Mouse (Mus musculus) cerebellum, adult 9-10 months (tissue): ENCODE results near the gene Slfn5.
A peak's percentile ranks its signal among the peaks of the same experiment; 100 is the strongest.
"Not testable (repeated sequence)": the region's sequence is repeated elsewhere in the genome, so short reads cannot be mapped to it uniquely, and the experiment has no call there.

Experiments used
- DNase-seq: peaks from one replicate; pipeline ENCODE4 v3.0.0; 2022

The Slfn5 gene

DNA sequence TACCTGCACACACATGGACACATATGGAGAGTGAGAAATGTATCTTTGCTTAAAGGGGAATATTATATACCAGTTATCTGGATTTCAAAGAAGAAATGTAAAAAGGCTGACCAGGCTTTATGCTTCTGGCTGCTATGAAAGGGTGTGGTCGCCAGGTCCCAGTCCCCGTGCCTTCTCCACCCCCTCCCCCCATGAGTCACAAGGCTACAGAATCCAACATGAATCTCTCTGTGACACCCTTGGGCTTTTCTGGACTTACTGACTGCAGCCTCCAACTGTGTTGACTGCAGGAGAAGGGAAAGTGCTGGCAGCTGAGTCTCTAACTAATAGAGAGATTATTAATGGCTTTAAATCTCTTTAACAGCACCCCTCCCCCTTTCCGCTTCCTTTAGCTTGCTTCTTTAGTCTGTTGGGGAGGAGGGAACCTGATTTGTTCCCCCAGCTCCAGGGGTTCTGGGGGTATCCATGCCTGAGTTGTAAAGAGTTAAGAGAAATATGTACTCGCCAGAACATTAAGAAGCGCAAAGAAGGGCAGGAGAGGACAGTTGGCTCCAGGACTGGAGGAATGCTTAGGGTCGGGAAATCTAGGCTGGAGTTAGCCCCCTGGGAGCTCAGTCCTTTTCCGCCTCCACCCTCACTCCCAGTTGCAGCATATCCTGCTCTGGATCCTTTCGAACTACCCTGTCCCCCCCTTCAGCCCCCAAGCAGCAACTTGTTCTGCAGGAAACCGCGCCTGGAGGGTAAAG lies at the start of gene Slfn5:
Gene Slfn5 (plus strand): TSS at position 614 of the 746 bp plus-strand sequence.
- no peak for DNase-seq

DNA sequence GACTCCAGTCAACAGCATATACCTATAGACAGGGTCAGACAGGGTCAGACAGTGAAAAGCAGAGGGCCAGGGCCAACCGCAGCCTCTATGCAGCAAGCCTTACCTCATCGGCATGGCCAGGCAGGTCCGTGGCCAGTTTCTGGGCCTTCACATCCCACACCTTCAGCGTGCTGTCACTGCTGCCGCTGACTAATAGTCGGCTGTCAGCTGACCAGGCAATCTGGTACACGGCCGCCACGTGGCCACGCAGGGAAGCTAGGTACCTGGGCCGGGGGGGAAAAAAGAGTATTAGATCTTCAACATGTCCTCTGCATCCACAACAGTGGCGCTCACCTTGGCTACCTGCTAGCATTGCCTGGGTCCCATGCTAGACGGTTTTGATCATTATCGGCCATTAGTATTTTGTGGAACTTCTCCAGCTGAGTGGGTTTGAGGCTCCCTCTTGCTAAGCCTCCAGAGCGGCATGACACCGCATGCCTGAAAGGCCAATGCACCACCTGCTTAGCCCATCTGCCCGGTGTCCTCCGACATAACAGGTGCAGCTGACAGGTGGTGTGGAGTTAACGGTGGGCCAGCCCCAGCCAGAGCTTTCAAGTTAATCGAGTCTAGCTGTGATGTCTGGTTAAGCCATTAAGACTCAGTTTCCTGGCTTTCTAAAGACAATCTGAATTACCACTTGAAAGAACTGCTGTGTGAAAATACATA lies 49.4 kb upstream of the Slfn5 start:
- DNase-seq = peak; percentile 74

DNA sequence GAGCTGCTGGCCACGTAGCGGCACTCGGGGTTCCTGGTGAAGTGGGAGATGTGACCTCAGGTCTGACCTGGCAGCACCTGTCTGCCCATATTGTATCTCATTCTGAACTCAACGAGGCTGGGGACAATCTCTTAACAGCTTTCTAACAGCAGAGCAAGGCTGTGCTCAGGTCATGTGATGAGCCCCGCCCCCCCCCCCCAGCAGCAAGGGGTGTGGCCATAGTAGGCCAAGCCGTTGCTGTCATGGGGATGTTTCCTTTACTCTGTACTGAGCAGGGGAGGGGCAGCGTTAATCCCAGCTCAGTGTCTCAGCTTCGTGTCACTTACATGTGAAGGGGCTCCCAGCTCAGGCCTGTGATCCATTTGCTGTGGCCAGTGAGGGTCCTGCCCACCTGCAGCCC lies 46.2 kb upstream of the Slfn5 start:
- DNase-seq = no peak

DNA sequence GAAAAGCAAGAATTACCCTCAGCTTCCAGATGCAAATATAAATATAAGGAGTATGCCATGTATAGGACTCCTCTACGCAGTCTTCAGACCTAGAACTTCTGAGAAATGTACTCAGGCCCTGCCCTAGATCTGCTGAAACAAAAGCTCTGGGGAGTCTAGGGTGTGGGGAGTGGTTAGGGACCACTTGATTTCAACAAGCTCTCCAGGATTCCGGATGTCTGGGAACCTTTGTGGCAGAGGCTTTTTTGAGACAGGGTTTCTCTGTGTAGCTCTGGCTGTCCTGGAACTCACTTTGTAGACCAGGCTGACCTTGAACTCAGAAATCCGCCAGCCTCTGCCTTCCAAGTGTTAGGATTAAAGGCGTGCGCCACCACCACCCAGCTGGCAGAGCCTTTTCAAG lies 45.3 kb upstream of the Slfn5 start:
- no peak for DNase-seq

DNA sequence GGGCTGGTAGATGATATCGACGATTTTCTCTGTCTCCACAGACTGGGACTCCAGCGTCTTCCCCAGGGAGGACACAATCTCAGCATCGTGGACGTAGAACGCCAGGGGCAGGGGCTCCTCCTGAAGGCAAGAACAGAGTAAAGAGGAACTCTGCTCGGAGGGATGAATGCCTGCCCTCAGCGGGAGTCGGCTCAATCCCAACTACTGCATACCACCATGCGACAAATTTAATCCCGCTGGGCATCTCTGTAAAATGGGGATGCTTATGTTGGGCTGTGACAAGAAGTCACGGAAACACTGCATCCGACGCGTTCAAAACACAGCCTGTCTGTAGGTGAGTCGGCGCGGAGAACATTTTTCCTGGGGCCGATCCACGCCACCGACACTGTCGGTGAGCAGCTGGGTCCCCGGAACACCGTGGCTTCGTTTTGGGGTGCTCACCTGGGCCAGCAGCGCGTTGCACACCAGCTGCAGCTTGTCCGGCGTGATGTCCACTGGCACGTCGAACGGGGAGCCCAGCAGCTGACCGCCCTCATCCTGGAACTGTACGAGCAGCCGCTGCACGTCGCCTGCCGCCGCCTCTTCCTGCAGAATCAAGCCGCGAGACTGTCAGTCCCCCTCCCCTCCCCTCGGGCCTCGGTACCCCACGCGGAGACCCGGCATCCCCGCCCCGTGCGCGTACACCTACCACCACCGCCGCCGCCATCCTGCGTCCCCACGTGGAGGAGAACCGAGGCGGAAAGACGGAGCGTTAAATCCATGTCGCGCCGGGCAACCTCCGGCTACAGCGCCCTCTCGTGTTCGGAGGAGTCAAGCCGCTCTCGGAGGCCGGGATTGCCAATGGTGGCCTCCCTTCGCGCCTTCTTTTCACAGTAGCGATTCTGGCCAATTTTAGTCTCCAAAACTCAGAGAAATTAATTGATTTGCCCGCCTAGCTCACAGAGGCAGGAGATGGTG lies 43.2 kb upstream of the Slfn5 start, which contains the start of gene Nle1:
Gene Nle1 (minus strand): TSS at position 761 of the 957 bp plus-strand sequence.
- peak; percentile 91 for DNase-seq

DNA sequence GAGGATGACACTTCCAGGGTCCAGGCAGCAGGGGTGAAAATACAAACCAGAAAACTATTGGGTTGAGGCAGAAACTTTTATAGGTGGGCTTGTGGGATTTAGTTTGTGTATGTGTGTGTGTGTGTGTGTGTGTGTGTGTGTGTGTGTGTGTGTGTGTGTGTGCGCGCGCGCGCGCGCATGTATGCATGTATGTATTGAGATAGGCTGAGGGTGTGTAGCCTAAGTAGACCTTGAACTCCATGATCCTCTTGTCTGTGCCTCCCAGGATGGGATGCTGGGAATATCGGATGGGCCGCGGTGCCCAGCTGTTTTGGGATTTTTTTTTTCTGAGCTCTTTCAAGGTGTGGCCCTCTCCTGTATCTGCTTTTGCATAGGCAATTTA lies 42.5 kb upstream of the Slfn5 start:
- no peak for DNase-seq

DNA sequence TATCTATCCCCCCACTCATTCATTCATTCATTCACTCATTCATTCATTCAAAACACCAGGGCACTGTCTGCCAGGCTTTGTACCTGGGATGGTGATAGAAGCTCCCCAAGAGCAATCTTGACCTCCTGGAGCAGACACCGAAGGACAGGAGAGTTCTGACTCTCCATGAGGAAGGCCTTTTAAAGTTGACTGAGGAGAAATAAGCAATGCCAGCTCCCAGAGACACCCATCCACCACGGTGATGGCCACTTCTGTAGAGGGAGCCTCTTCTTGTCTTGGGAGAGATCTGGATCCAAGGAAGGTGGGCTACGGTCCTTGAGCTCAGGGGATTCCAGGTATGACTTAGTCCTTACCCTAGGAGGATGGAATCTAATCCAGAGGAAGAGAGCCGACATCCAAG lies 40.9 kb upstream of the Slfn5 start, which contains the start of gene Unc45b:
Gene Unc45b (plus strand): TSS at position 301 of the 400 bp plus-strand sequence.
- DNase-seq = no peak

DNA sequence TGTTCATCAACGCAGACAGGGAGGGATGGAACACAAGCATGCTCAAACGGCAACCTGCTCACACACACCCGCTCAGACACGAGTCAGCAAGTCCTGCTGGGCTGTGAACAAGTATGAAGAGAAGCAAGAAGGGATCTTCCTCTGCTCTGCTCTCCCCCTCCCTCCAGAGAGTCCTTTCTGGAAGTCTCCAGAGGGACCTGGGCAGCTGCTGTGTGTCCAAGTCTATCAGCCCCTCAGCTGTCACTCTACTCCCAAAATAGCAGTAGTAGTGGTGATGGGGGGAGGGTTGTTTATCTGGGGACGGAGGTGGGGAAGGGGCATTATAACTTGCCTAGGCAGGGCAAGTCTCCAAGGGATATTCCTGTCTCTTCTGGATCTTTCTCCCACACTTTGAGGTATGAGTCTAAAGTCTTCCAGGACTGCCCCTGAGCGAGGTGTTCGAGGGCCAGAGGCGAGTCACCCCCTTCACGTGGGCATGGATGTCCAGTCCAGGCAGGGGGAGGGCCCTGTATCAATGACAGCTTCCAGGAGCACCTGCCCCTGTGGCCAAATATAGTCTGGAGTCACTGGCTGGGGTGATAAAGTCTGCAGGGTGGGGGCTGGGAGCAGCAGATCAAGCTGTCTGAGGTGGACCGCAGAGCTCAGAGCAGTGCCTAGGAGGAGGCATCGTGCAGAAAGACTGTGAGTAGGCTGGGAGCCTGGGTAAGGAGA lies 40.3 kb upstream of the Slfn5 start:
- no peak for DNase-seq

DNA sequence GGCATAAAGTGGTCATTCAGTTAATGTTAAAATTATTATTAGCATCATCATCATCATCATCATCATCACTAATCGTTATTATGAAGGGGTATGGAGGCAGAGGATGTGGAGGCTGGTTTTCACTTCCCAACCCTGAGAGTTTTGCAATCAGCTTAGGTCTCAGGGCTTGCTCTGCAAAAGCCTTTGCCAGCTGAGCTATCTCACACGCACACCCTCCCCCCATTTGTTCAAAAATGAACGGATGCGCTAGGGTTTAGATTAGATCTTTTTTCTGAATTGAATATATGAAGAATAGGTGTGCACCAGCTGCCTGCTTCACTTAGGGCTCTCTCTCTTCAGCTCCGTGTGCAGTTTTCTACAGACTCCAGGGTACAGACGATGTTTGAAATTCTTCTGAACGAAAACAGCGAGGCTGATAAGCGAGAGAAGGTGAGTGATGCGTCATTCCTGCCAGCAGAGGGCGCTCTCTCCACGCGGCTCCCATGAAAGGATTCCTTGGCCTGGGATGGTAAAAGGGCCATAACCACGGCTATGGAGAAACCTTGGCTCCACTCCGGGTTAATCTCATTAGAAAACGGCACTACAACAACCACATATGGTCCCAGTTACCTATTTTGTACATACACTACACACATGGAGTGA lies 36.3 kb upstream of the Slfn5 start:
- peak; percentile 70 for DNase-seq

DNA sequence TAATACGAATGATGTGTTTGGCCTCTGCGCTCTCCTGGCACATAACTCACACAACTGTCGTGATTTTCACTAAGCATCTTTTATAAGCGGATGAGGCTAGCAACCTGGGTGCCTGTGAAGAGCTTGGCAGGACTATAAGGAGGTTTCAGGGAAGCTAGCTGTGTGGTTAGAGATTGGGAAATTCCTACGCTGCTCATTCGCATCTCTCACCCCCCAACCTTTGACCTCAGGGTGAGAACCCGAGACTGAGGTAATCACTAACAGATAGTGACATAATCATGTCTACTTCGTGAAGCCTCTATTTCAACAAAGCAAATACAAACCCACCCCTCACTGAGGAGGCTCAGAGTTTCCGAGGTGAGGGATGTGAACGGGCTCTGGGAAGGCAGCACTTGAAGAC lies 30.4 kb upstream of the Slfn5 start:
- no peak for DNase-seq

DNA sequence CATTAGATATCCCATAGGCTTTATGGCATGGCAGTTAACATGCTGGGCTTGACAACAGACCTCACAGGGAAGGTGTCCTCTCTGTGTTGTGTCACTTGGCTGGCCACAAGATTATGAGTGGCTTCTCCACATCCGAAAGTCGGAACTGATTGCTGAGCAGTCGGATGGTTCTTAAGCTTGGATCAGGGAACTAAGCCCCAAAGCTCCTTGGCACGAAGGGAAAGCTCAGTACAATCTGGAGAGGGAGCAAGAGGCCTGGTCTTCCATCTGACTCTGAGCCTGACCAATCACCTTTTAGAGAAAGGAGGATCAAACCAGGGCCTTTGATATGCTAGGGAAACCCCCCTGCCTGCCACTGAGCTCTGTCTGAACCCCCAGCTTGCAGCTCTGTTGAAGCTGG lies 29.5 kb upstream of the Slfn5 start:
- no peak for DNase-seq

DNA sequence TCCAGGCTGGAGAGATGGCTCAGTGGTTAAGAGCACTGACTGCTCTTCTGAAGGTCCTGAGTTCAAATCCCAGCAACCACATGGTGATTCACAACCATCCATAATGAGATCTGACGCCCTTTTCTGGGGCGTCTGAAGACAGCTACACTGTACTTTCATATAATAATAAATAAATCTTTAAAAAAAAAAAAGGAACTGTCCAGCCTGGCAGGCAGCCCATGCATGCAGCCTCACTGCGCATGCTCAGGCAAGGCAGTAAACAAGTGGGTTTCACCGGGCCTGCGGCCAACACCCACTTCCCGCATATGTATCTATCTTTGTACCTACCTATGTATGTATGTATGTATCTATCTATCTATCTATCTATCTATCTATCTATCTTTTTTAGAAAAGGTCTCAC lies 27.2 kb upstream of the Slfn5 start:
- DNase-seq = not testable (repeated sequence)

DNA sequence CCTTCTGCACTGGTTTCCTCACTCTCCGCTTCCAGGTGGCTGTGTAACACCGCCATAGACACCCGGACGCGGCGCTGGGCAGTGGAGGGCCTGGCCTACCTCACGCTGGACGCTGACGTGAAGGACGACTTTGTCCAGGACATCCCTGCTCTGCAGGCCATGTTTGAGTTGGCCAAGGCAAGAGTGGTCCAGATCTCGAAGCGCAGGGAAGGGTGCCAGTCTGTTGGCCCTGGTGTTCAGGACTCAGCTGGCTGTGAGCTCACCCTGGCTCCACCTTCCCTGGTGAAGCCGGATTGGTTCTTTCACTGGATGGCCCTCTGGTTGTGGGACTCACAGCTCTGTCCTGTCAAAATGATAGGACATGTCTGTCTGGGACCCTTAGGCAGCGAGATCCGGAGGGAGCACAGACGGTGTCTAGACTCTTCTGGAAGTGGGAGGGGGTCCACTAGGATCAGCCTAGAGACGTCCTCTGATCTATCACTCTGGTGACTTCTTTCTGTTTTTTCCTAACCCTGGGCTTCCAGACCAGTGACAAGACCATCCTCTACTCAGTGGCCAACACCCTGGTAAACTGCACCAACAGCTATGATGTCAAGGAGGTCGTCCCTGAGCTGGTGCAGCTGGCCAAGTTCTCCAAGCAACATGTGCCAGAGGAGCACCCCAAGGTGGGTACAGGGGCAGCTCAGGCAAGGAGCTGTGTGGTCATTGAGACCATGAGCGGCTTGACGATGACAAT lies 22.1 kb upstream of the Slfn5 start:
- no peak for DNase-seq

DNA sequence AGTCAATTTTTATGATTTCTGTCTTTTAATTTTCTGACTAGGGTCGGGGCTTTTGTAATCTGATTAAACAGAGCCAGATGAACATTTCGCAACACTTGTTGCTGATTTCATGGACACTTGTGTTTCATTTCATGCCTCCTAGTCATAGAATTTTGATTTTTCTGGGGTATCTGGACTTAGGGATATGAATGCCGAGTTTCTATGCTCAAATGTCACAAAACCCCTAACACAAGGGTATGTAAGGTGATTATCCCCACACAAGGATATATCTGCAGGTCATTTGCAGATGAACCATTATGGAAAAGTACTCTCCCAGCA lies 21.6 kb upstream of the Slfn5 start:
- no peak for DNase-seq

DNA sequence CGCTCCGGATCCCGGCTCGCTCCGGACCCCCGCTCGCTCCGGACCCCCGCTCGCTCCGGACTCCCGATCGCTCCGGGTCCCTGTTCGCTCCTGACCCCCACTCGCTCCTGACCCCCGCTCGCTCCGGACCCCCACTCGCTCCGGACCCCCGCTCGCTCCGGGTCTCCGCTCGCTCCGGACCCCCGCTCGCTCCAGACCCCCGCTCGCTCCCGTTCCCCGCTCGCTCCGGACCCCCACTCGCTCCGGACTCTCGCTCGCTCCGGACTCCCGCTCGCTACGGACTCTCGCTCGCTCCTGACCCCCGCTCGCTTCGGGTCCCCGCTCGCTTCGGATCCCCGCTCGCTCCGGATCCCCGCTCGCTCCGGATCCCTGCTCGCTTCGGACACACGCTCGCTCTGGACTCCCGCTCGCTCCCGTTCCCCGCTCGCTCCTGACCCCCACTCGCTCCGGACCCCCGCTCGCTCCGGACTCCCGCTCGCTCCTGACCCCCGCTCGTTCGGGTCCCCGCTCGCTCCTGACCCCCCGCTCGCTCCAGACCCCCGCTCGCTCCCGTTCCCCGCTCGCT lies 20.7 kb upstream of the Slfn5 start:
- DNase-seq = not testable (repeated sequence)

DNA sequence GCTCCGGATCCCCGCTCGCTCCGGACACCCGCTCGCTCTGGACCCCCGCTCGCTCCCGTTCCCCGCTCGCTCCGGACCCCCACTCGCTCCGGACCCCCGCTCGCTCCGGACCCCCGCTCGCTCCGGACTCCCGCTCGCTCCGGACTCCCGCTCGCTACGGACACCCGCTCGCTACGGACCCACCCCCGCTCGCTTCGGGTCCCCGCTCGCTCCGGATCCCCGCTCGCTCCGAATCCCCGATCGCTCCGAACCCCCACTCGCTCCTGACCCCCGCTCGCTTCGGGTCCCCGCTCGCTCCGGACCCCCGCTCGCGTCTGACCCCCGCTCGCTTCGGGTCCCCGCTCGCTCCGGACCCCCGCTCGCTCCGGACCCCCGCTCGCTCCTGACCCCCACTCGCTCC lies 20.0 kb upstream of the Slfn5 start:
- DNase-seq = not testable (repeated sequence)

DNA sequence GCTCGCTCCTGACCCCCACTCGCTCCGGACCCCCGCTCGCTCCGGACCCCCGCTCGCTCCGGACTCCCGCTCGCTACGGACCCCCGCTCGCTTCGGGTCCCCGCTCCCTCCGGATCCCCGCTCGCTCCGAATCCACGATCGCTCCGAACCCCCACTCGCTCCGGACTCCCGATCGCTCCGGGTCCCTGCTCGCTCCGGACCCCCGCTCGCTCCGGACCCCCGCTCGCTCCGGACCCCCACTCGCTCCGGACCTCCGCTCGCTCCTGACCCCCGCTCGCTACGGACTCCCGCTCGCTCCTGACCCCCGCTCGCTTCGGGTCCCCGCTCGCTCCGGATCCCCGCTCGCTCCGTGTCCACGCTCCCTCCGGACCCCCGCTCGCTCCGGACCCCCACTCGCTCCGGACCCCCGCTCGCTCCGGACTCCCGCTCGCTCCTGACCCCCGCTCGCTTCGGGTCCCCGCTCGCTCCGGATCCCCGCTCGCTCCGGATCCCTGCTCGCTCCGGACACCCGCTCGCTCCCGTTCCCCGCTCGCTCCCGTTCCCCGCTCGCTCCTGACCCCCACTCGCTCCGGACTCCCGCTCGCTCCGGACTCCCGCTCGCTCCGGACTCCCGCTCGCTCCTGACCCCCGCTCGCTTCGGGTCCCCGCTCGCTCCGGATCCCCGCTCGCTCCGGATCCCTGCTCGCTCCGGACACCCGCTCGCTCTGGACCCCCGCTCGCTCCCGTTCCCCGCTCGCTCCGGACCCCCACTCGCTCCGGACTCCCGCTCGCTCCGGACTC lies 19.3 kb upstream of the Slfn5 start:
- DNase-seq = not testable (repeated sequence)

DNA sequence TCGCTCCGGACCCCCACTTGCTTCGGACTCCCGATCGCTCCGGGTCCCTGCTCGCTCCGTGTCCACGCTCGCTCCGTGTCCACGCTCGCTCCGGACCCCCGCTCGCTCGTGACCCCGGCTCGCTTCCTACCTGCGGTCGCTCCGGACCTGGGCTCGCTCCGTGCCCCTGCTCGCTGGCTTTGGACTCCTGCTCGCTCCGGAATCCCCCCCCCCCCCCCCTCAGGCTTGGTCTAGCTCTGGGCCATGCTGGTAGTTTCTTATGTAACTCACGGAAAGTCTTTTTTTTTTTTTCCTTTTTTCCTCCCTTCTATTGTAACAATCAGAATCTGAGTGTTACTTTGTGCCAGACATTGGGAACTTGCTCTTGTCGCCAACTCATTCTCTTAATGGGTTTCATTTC lies 18.0 kb upstream of the Slfn5 start:
- DNase-seq = no peak

DNA sequence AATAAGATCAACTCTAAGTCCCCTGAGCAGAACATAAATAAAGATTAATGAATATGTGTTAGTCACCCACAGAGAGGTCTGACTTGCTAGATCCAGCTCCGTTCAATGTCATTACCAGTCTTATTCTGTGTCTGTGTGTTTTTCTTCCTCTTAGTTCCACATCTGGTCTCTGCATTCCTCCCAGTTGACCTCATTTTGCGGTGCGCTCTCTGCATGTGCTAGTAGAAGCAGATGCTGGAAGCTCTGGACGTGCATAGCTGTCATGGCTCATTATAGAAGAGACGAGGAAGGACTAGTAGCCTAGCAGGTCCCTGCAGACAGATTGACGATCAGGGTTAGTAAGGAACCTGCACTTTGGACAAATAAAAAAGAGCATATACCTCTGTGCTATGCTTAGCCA lies 7.8 kb upstream of the Slfn5 start:
- no peak for DNase-seq

DNA sequence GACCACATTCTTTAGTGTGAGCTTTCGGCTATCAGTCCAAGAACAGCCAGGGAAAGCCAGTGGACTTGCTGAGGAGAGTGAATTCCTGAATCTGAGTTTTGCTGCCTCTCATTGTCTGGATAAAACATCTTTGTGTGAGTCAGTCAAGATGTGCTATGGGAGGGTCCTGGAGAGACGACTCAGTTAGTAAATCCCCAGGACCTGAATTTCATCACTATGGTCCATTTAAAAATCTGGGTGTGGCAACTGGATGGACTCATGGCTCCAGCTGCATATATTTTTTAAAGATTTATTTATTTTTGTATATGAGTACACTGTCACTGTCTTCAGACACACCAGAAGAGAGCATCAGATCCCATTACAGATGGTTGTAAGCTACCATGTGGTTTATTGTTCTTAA lies 5.5 kb upstream of the Slfn5 start:
- no peak for DNase-seq
